ENCODE assay signal across 24 mouse cellular contexts in genomic region chr6:84746193-84746846, GRCm38 (mm10).
DNase-seq lines count a peak whose midpoint lies in the region; ATAC-seq and TF ChIP-seq lines count a peak whose summit lies in the region.
"Had no signal": no experiment of that assay in that cellular context is flagged by ENCODE, and none has a peak within 500 bp of the region (broad histone marks: within the 10 kb centered on the region; RNA-seq: fewer than 3 reads in every experiment).

No protein-coding gene starts in this region.

- 69% methylated on average over 5 of the region's 5 CpGs for WGBS in embryonic facial prominence, embryonic 11.5 days
- WGBS in hindbrain, embryonic 15.5 days: 38% methylated on average over 5 of the region's 5 CpGs
- WGBS in midbrain, embryonic 14.5 days: 18% methylated on average over 5 of the region's 5 CpGs
- 94% methylated on average over 5 of the region's 5 CpGs for WGBS in thymus, adult 2 months
- WGBS in kidney, embryonic 16.5 days: 80% methylated on average over 5 of the region's 5 CpGs

- no peak for TF ChIP-seq CTCF in thymus, adult 2 months (IDR thresholded peaks at IDR 0.05; ENCODE audit: borderline replicate concordance, control insufficient read depth, extremely low read depth, insufficient read depth, low read length, poor library complexity)

- no peak overlapping the region for H3K27ac ChIP-seq in embryonic facial prominence, embryonic 11.5 days (replicated peaks; ENCODE audit: low read depth, low read length)
- H3K27ac ChIP-seq in hindbrain, embryonic 15.5 days (replicated peaks): peak overlapping the region; percentile 37
- H3K27ac ChIP-seq in midbrain, embryonic 14.5 days (replicated peaks; ENCODE audit: low read depth, low read length): peak overlapping the region; percentile 50
- no peak overlapping the region for H3K27ac ChIP-seq in thymus, adult 2 months (ENCODE audit: control insufficient read depth, insufficient read depth, low read length)
- H3K27ac ChIP-seq in kidney, embryonic 16.5 days (ENCODE audit: low read length): no peak overlapping the region
- H3K27ac ChIP-seq: embryonic facial prominence, embryonic 15.5 days; forebrain, embryonic 15.5 days; heart, embryonic 13.5 days; kidney, postnatal 0 days; limb, embryonic 13.5 days; liver, embryonic 13.5 days had no signal

- ATAC-seq in embryonic facial prominence, embryonic 11.5 days (replicated peaks; ENCODE audit: insufficient number of reproducible peaks, low FRiP score, low TSS enrichment, low read depth): 0 out of 2 replicates have a peak, but pooled peaks have one; percentile 39
- peak; percentile 76 for ATAC-seq in hindbrain, embryonic 15.5 days (ENCODE audit: low FRiP score, low read depth)
- ATAC-seq in midbrain, embryonic 14.5 days (ENCODE audit: low FRiP score, low TSS enrichment): peak; percentile 79; the same call in 1 of the 2 replicates
- no peak for ATAC-seq in kidney, embryonic 16.5 days (ENCODE audit: low FRiP score, low TSS enrichment)
- ATAC-seq: forebrain, embryonic 15.5 days had no signal

- no peaks in the 10 kb centered on the region for H3K36me3 ChIP-seq in embryonic facial prominence, embryonic 11.5 days (replicated peaks; ENCODE audit: control insufficient read depth, insufficient read depth, low read depth, low read length)
- no peaks in the 10 kb centered on the region for H3K36me3 ChIP-seq in hindbrain, embryonic 15.5 days
- no peaks in the 10 kb centered on the region for H3K36me3 ChIP-seq in midbrain, embryonic 14.5 days (ENCODE audit: control insufficient read depth, insufficient read depth, low read length)
- no peaks in the 10 kb centered on the region for H3K36me3 ChIP-seq in thymus, adult 2 months (ENCODE audit: control insufficient read depth, insufficient read depth, low read length)
- H3K36me3 ChIP-seq in kidney, embryonic 16.5 days (ENCODE audit: insufficient read depth, low read length): no peaks in the 10 kb centered on the region
- H3K36me3 ChIP-seq: embryonic facial prominence, embryonic 15.5 days; forebrain, embryonic 15.5 days; heart, embryonic 13.5 days; limb, embryonic 13.5 days; liver, embryonic 13.5 days had no signal

- H3K27me3 ChIP-seq in embryonic facial prominence, embryonic 11.5 days (ENCODE audit: control insufficient read depth, insufficient read depth, low read length): no peaks in the 10 kb centered on the region
- no peaks in the 10 kb centered on the region for H3K27me3 ChIP-seq in hindbrain, embryonic 15.5 days
- H3K27me3 ChIP-seq in midbrain, embryonic 14.5 days (ENCODE audit: control insufficient read depth, insufficient read depth, low read length): no peaks in the 10 kb centered on the region
- H3K27me3 ChIP-seq in thymus, adult 2 months (ENCODE audit: control insufficient read depth, insufficient read depth, low read length): no peaks in the 10 kb centered on the region
- no peaks in the 10 kb centered on the region for H3K27me3 ChIP-seq in kidney, embryonic 16.5 days (ENCODE audit: insufficient read depth, low read length)
- H3K27me3 ChIP-seq: embryonic facial prominence, embryonic 15.5 days; forebrain, embryonic 15.5 days; heart, embryonic 13.5 days; limb, embryonic 13.5 days; liver, embryonic 13.5 days had no signal

- peak; percentile 53 for DNase-seq in heart, adult 11 months
- no peak for DNase-seq in heart, adult 8-10 months (ENCODE audit: low spot score)
- no peak for DNase-seq in embryonic facial prominence, embryonic 11.5 days (ENCODE audit: low spot score)
- DNase-seq in midbrain, embryonic 14.5 days: no peak
- DNase-seq in cerebellum, adult 11 months: no peak
- no peak for DNase-seq in thymus, adult 2 months
- DNase-seq: adrenal gland, postnatal 10 days; cerebellum, adult 8-10 months; gastrocnemius, postnatal 10 days; heart, adult 18-20 months; heart, postnatal 14 days; kidney, adult 18-20 months; layer of hippocampus, postnatal 36 days; liver, embryonic 13.5 days; lung, adult 2 months; lung, postnatal 14 days; thymus, postnatal 14 days had no signal

- no peaks in the 10 kb centered on the region for H3K4me1 ChIP-seq in embryonic facial prominence, embryonic 11.5 days (ENCODE audit: control insufficient read depth, insufficient read depth, low read length)
- H3K4me1 ChIP-seq in hindbrain, embryonic 15.5 days (replicated peaks): peaks cover 23% of the 10 kb centered on the region
- peaks cover 15% of the 10 kb centered on the region for H3K4me1 ChIP-seq in midbrain, embryonic 14.5 days (ENCODE audit: control insufficient read depth, insufficient read depth, low read length)
- H3K4me1 ChIP-seq in thymus, adult 2 months (replicated peaks; ENCODE audit: control insufficient read depth, insufficient read depth, low read length): no peaks in the 10 kb centered on the region
- 0 out of 2 replicates have a peak, but pooled peaks cover 5% of the 10 kb centered on the region for H3K4me1 ChIP-seq in kidney, embryonic 16.5 days (ENCODE audit: insufficient read depth, low read length)
- H3K4me1 ChIP-seq: embryonic facial prominence, embryonic 15.5 days; limb, embryonic 13.5 days; liver, embryonic 13.5 days had no signal

- H3K9me3 ChIP-seq in embryonic facial prominence, embryonic 11.5 days (replicated peaks; ENCODE audit: control insufficient read depth, low read length): no peaks in the 10 kb centered on the region
- no peaks in the 10 kb centered on the region for H3K9me3 ChIP-seq in hindbrain, embryonic 15.5 days
- H3K9me3 ChIP-seq in midbrain, embryonic 14.5 days (ENCODE audit: control insufficient read depth, low read length): no peaks in the 10 kb centered on the region
- no peaks in the 10 kb centered on the region for H3K9me3 ChIP-seq in kidney, embryonic 16.5 days (ENCODE audit: low read length)
- H3K9me3 ChIP-seq: embryonic facial prominence, embryonic 15.5 days; forebrain, embryonic 15.5 days; heart, embryonic 13.5 days; limb, embryonic 13.5 days; liver, embryonic 13.5 days had no signal

- no peak overlapping the region for H3K4me3 ChIP-seq in embryonic facial prominence, embryonic 11.5 days (ENCODE audit: low read depth, low read length)
- no peak overlapping the region for H3K4me3 ChIP-seq in hindbrain, embryonic 15.5 days
- no peak overlapping the region for H3K4me3 ChIP-seq in midbrain, embryonic 14.5 days (replicated peaks; ENCODE audit: low read depth, low read length)
- H3K4me3 ChIP-seq in thymus, adult 2 months (ENCODE audit: control insufficient read depth, insufficient read depth, low read length): no peak overlapping the region
- H3K4me3 ChIP-seq in kidney, embryonic 16.5 days (ENCODE audit: low read length): no peak overlapping the region
- H3K4me3 ChIP-seq: embryonic facial prominence, embryonic 15.5 days; forebrain, embryonic 15.5 days; heart, embryonic 13.5 days; limb, embryonic 13.5 days; liver, embryonic 13.5 days had no signal

- TF ChIP-seq POLR2A in thymus, adult 2 months (IDR thresholded peaks at IDR 0.05; ENCODE audit: control insufficient read depth, extremely low read depth, insufficient read depth, low read length, poor library complexity): no peak

- H3K4me2 ChIP-seq in embryonic facial prominence, embryonic 11.5 days (ENCODE audit: low read depth, low read length): no peak overlapping the region
- H3K4me2 ChIP-seq in hindbrain, embryonic 15.5 days: no peak overlapping the region
- no peak overlapping the region for H3K4me2 ChIP-seq in midbrain, embryonic 14.5 days (ENCODE audit: low read length)
- H3K4me2 ChIP-seq in kidney, embryonic 16.5 days (replicated peaks; ENCODE audit: low read depth, low read length): no peak overlapping the region
- H3K4me2 ChIP-seq: embryonic facial prominence, embryonic 15.5 days; forebrain, embryonic 15.5 days; heart, embryonic 13.5 days; limb, embryonic 13.5 days; liver, embryonic 13.5 days had no signal

- no peak overlapping the region for H3K9ac ChIP-seq in embryonic facial prominence, embryonic 11.5 days (replicated peaks; ENCODE audit: low read length)
- H3K9ac ChIP-seq in hindbrain, embryonic 15.5 days: no peak overlapping the region
- no peak overlapping the region for H3K9ac ChIP-seq in midbrain, embryonic 14.5 days (replicated peaks; ENCODE audit: low read length)
- no peak overlapping the region for H3K9ac ChIP-seq in kidney, embryonic 16.5 days (replicated peaks; ENCODE audit: low read length)
- H3K9ac ChIP-seq: embryonic facial prominence, embryonic 15.5 days; forebrain, embryonic 15.5 days; heart, embryonic 13.5 days; limb, embryonic 13.5 days; liver, embryonic 13.5 days had no signal

Comparison
In these comparisons a context has a peak if more than half of its experiments do, and no peak if none do; other contexts are left out.
1. H3K27ac ChIP-seq: peak in hindbrain, embryonic 15.5 days (single experiment) and midbrain, embryonic 14.5 days (single experiment); none in embryonic facial prominence, embryonic 11.5 days (single experiment), thymus, adult 2 months (single experiment) and kidney, embryonic 16.5 days (single experiment).